Mouse (Mus musculus): ENCODE results near the gene Macrod2. TPM values are rescaled to one million over a fixed set of nuclear protein-coding genes. Genes with fewer than 3 reads are reported as not detected.
A peak's percentile ranks its signal among the peaks of the same experiment; 100 is the strongest.

The Macrod2 gene
- polyA plus RNA-seq, 1 experiment from 2014 or later: 42.1 TPM

GRCm38 (mm10) chr2:140913679-140914412, 518.7 kb downstream of the Macrod2 start:
- Histone ChIP-seq H3K4me1 (ENCODE audit: control insufficient read depth, insufficient read depth, low read length) (no peaks in the 10 kb centered on the region), H3K27me3 (ENCODE audit: control insufficient read depth, insufficient read depth, low read length) (no peaks in the 10 kb centered on the region)
- 84% methylated on average over 7 of the region's 7 CpGs for WGBS

DNA sequence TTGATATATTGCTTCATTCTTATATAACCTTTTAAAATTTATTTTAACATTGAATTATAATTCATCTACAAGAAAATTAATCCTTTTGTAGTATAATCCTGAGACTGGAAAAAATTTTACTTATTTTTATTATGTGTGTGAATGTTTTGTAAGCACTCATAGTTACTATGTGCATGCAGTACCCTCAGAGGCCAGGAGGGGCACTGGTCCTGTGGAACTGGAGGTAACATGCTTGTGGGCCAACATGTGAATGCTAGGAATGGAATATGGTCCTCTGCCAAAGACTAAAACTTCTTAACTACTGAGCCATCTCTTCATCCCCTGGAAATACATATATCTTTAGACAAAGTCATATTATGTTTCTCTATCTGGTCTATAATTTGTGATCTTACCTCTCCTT, 531.8 kb downstream of the Macrod2 start:
- no peaks in the 10 kb centered on the region for H3K36me3 ChIP-seq (ENCODE audit: control insufficient read depth, insufficient read depth, low read length)
- DNase-seq (ENCODE audit: low spot score) (peak; percentile 48), ATAC-seq (ENCODE audit: insufficient number of reproducible peaks, low FRiP score, low TSS enrichment, low read depth) (no peak)
- H3K4me2 ChIP-seq (ENCODE audit: low read depth, severe bottlenecking): no peak overlapping the region
- H3K9ac ChIP-seq (ENCODE audit: low read length): no peak overlapping the region
- no peaks in the 10 kb centered on the region for H3K4me1 ChIP-seq (ENCODE audit: control insufficient read depth, insufficient read depth, low read length)
- no peaks in the 10 kb centered on the region for H3K9me3 ChIP-seq (ENCODE audit: control insufficient read depth, low read length)
- no peak overlapping the region for H3K27ac ChIP-seq (replicated peaks; ENCODE audit: low read depth, low read length)
- no peak overlapping the region for H3K4me3 ChIP-seq (ENCODE audit: low read depth, low read length)
- H3K27me3 ChIP-seq (ENCODE audit: control insufficient read depth, insufficient read depth, low read length): no peaks in the 10 kb centered on the region

More at GRCm38 (mm10) chr2:140913679-140914412, 518.7 kb downstream of the Macrod2 start:
- no peak overlapping the region for H3K27ac ChIP-seq (replicated peaks; ENCODE audit: low read depth, low read length)
- DNase-seq (ENCODE audit: low spot score): no peak
- no peak overlapping the region for H3K4me3 ChIP-seq (ENCODE audit: low read depth, low read length)
- H3K9ac ChIP-seq (ENCODE audit: low read length): no peak overlapping the region
- no peak overlapping the region for H3K4me2 ChIP-seq (ENCODE audit: low read depth, severe bottlenecking)
- no peaks in the 10 kb centered on the region for H3K9me3 ChIP-seq (ENCODE audit: control insufficient read depth, low read length)
- no peak for ATAC-seq (ENCODE audit: insufficient number of reproducible peaks, low FRiP score, low TSS enrichment, low read depth)
- H3K36me3 ChIP-seq (ENCODE audit: control insufficient read depth, insufficient read depth, low read length): no peaks in the 10 kb centered on the region

- H3K9ac ChIP-seq (ENCODE audit: low read length): no peak overlapping the region
- H3K27ac ChIP-seq (replicated peaks; ENCODE audit: low read depth, low read length): no peak overlapping the region
- H3K4me3 ChIP-seq (ENCODE audit: low read depth, low read length): no peak overlapping the region
- H3K4me2 ChIP-seq (ENCODE audit: low read depth, severe bottlenecking): no peak overlapping the region
- H3K36me3 ChIP-seq (ENCODE audit: control insufficient read depth, insufficient read depth, low read length): no peaks in the 10 kb centered on the region
- WGBS: 53% methylated on average over 1 of the region's 1 CpGs
- no peaks in the 10 kb centered on the region for H3K4me1 ChIP-seq (ENCODE audit: control insufficient read depth, insufficient read depth, low read length)
- no peak for DNase-seq (ENCODE audit: low spot score)
- ATAC-seq (ENCODE audit: insufficient number of reproducible peaks, low FRiP score, low TSS enrichment, low read depth): no peak
- H3K27me3 ChIP-seq (ENCODE audit: control insufficient read depth, insufficient read depth, low read length): no peaks in the 10 kb centered on the region
- no peaks in the 10 kb centered on the region for H3K9me3 ChIP-seq (ENCODE audit: control insufficient read depth, low read length)
Observed at GRCm38 (mm10) chr2:140934483-140934882, 539.4 kb downstream of the Macrod2 start.

GRCm38 (mm10) chr2:140949461-140949860, 554.4 kb downstream of the Macrod2 start:
- 92% methylated on average over 3 of the region's 3 CpGs for WGBS
- H3K27me3 ChIP-seq (ENCODE audit: control insufficient read depth, insufficient read depth, low read length): no peaks in the 10 kb centered on the region
- no peak overlapping the region for H3K27ac ChIP-seq (replicated peaks; ENCODE audit: low read depth, low read length)
- DNase-seq (ENCODE audit: low spot score) (no peak), ATAC-seq (ENCODE audit: insufficient number of reproducible peaks, low FRiP score, low TSS enrichment, low read depth) (no peak)
- H3K4me1 ChIP-seq (ENCODE audit: control insufficient read depth, insufficient read depth, low read length): no peaks in the 10 kb centered on the region
- H3K4me2 ChIP-seq (ENCODE audit: low read depth, severe bottlenecking): no peak overlapping the region
- no peaks in the 10 kb centered on the region for H3K36me3 ChIP-seq (ENCODE audit: control insufficient read depth, insufficient read depth, low read length)
- H3K9me3 ChIP-seq (ENCODE audit: control insufficient read depth, low read length): no peaks in the 10 kb centered on the region
- H3K4me3 ChIP-seq (ENCODE audit: low read depth, low read length): no peak overlapping the region
- H3K9ac ChIP-seq (ENCODE audit: low read length): no peak overlapping the region

GRCm38 (mm10) chr2:140959246-140959645, 564.1 kb downstream of the Macrod2 start:
- Histone ChIP-seq H3K36me3 (ENCODE audit: control insufficient read depth, insufficient read depth, low read length) (no peaks in the 10 kb centered on the region), H3K4me2 (ENCODE audit: low read depth, severe bottlenecking) (no peak overlapping the region), H3K4me1 (ENCODE audit: control insufficient read depth, insufficient read depth, low read length) (no peaks in the 10 kb centered on the region), H3K27me3 (ENCODE audit: control insufficient read depth, insufficient read depth, low read length) (no peaks in the 10 kb centered on the region), H3K27ac (replicated peaks; ENCODE audit: low read depth, low read length) (no peak overlapping the region), H3K9me3 (ENCODE audit: control insufficient read depth, low read length) (no peaks in the 10 kb centered on the region), H3K4me3 (ENCODE audit: low read depth, low read length) (no peak overlapping the region), H3K9ac (ENCODE audit: low read length) (no peak overlapping the region)
- DNase-seq (ENCODE audit: low spot score): no peak
- no peak for ATAC-seq (ENCODE audit: insufficient number of reproducible peaks, low FRiP score, low TSS enrichment, low read depth)
- WGBS: 68% methylated on average over 2 of the region's 2 CpGs

DNA sequence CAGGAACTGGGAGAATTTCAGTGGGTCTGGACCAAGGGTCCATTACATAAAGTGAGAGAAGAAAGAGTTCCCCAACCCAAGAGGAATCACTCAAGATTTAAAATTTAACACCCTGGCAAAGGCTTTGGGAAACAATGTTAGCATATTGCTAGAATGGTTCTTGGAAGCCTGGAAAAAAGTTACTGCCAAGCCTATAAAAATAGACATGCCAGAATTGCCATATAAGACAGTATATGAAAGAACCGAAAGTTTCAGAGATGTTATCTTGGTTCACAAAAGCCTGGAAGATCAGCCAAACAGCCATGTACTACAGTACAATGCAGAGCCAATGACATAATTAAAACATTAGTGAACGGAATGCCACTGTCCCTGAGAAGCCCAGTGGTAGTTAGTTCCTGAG, 575.1 kb downstream of the Macrod2 start:
- Histone ChIP-seq H3K9me3 (ENCODE audit: control insufficient read depth, low read length) (no peaks in the 10 kb centered on the region), H3K36me3 (ENCODE audit: control insufficient read depth, insufficient read depth, low read length) (no peaks in the 10 kb centered on the region), H3K4me3 (ENCODE audit: low read depth, low read length) (no peak overlapping the region), H3K4me1 (ENCODE audit: control insufficient read depth, insufficient read depth, low read length) (no peaks in the 10 kb centered on the region), H3K9ac (ENCODE audit: low read length) (no peak overlapping the region), H3K4me2 (ENCODE audit: low read depth, severe bottlenecking) (no peak overlapping the region), H3K27ac (replicated peaks; ENCODE audit: low read depth, low read length) (no peak overlapping the region), H3K27me3 (ENCODE audit: control insufficient read depth, insufficient read depth, low read length) (no peaks in the 10 kb centered on the region)
- no peak for ATAC-seq (ENCODE audit: insufficient number of reproducible peaks, low FRiP score, low TSS enrichment, low read depth)
- WGBS: 90% methylated on average over 2 of the region's 2 CpGs
- DNase-seq (ENCODE audit: low spot score): no peak

DNA sequence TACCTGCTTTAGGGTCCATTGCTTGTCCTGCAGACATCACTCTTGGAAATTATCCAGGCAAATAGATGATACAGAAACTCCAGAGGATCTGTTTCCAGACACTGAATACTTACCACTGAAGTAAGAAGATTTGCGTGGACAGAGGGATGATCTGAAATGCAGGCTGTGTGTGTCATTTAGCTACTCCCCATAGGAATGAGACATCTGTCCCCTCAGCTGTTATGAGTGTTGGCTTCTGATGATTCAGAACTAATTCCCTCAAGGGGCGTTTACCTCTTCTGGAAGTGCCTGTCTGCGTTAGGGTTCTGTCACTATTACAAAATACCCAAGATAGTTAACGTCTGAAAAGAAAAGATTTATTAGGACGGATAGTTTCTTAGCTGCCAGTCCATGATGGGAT, 576.7 kb downstream of the Macrod2 start:
- Histone ChIP-seq H3K4me3 (ENCODE audit: low read depth, low read length) (no peak overlapping the region), H3K9ac (ENCODE audit: low read length) (no peak overlapping the region), H3K4me2 (ENCODE audit: low read depth, severe bottlenecking) (no peak overlapping the region), H3K9me3 (ENCODE audit: control insufficient read depth, low read length) (no peaks in the 10 kb centered on the region), H3K27ac (replicated peaks; ENCODE audit: low read depth, low read length) (no peak overlapping the region), H3K36me3 (ENCODE audit: control insufficient read depth, insufficient read depth, low read length) (no peaks in the 10 kb centered on the region), H3K4me1 (ENCODE audit: control insufficient read depth, insufficient read depth, low read length) (no peaks in the 10 kb centered on the region), H3K27me3 (ENCODE audit: control insufficient read depth, insufficient read depth, low read length) (no peaks in the 10 kb centered on the region)
- ATAC-seq (ENCODE audit: insufficient number of reproducible peaks, low FRiP score, low TSS enrichment, low read depth): no peak
- WGBS: 71% methylated on average over 5 of the region's 5 CpGs
- DNase-seq (ENCODE audit: low spot score): no peak

DNA sequence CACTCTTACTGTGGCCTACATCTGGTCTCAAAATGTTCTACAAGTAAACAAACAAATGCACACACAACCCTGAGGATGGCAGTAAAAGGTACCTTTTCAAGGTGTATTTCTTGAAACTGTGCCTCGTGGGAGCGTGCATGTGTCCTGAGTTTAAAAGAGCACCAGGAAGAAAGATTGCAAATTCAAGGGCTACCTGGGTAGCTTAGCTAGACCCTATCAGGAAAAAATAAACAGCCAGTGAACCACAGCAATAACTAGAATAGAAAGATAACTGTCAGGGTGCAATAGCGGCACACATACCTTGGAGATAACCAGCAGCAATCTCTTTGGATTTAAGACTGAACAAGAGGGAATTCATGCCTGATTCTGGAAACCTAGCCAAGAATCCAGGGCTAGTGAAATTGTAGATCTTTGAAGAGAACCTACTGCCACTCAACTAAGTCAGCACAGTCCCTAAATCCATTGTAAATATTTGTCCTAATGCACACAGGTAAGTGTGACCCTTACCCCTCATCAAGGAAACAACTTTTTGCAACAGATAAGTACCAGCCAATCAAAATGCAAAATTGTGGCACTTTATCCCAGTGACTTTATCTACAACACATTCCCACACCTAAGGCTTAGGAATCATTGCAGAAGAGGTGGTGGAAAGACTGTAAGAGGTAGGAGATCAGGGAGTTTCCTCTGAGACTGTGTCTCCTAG, 590.7 kb downstream of the Macrod2 start:
- no peak for ATAC-seq (ENCODE audit: insufficient number of reproducible peaks, low FRiP score, low TSS enrichment, low read depth)
- WGBS: 96% methylated on average over 3 of the region's 3 CpGs
- H3K36me3 ChIP-seq (ENCODE audit: control insufficient read depth, insufficient read depth, low read length): no peaks in the 10 kb centered on the region

More for the DNA sequence above, 590.7 kb downstream of the Macrod2 start:
- H3K9ac ChIP-seq (ENCODE audit: low read length): no peak overlapping the region
- no peaks in the 10 kb centered on the region for H3K27me3 ChIP-seq (ENCODE audit: control insufficient read depth, insufficient read depth, low read length)
- no peaks in the 10 kb centered on the region for H3K9me3 ChIP-seq (ENCODE audit: control insufficient read depth, low read length)
- DNase-seq (ENCODE audit: low spot score): no peak
- no peak overlapping the region for H3K27ac ChIP-seq (replicated peaks; ENCODE audit: low read depth, low read length)
- H3K4me1 ChIP-seq (ENCODE audit: control insufficient read depth, insufficient read depth, low read length): no peaks in the 10 kb centered on the region
- no peak overlapping the region for H3K4me2 ChIP-seq (ENCODE audit: low read depth, severe bottlenecking)
- H3K4me3 ChIP-seq (ENCODE audit: low read depth, low read length): no peak overlapping the region
